Mouse (Mus musculus) intestine, postnatal 0 days (tissue): ENCODE data around the gene Usp47. TPM values are rescaled to one million over a fixed set of nuclear protein-coding genes. Genes with fewer than 3 reads are reported as not detected.

Experiments
- ATAC-seq: fragments of 200-750 bp; cut with Nextera tagmentation; 2 replicates; pipeline ENCODE4 v1.8.0; 2017; ENCODE audit warnings: mild to moderate bottlenecking, moderate TSS enrichment, moderate library complexity
- H3K27ac ChIP-seq: fragments of 300-500 bp; sonication (generic); 2 replicates; pipeline ENCODE4 v1.5.1; 2014; ENCODE audit warnings: mild to moderate bottlenecking, low read depth, low read length, moderate library complexity
- H3K27me3 ChIP-seq: fragments of 300-500 bp; sonication (generic); replicated peaks from 2 replicates; pipeline ENCODE4 v1.6.1; 2014; ENCODE audit warnings: low read length, mixed read lengths; ENCODE audit not compliant: control insufficient read depth, insufficient read depth
- H3K36me3 ChIP-seq: fragments of 300-500 bp; sonication (generic); 2 replicates; pipeline ENCODE4 v1.6.1; 2014; ENCODE audit warnings: mild to moderate bottlenecking, moderate library complexity; ENCODE audit not compliant: control insufficient read depth, insufficient read depth
- H3K4me1 ChIP-seq: fragments of 300-500 bp; sonication (generic); replicated peaks from 2 replicates; pipeline ENCODE4 v1.6.1; 2014; ENCODE audit warnings: antibody characterized with exemption, low read length, mixed read lengths; ENCODE audit not compliant: control insufficient read depth, insufficient read depth
- H3K4me2 ChIP-seq: fragments of 300-500 bp; sonication (generic); replicated peaks from 2 replicates; pipeline ENCODE4 v1.6.1; 2014; ENCODE audit warnings: low read depth, mild to moderate bottlenecking, moderate library complexity
- H3K4me3 ChIP-seq: fragments of 300-500 bp; sonication (generic); 2 replicates; pipeline ENCODE4 v1.5.1; 2014; ENCODE audit warnings: low read depth, low read length
- H3K9ac ChIP-seq: fragments of 300-500 bp; sonication (generic); 2 replicates; pipeline ENCODE4 v1.6.1; 2014; ENCODE audit warnings: mild to moderate bottlenecking, low read depth, low read length
- H3K9me3 ChIP-seq: fragments of 300-500 bp; sonication (generic); 2 replicates; pipeline ENCODE4 v1.6.1; 2016; ENCODE audit warnings: mixed run types; ENCODE audit not compliant: control insufficient read depth
- CTCF ChIP-seq: sonication (generic); IDR thresholded peaks from 2 replicates; pipeline ENCODE4 v1.5.1; 2016; ENCODE audit warnings: low read depth, mild to moderate bottlenecking, control low read depth, antibody characterized with exemption, moderate library complexity
- WGBS: fragments of 180-500 bp; shearing (Covaris S2); extraction: QIAGEN DNeasy Blood & Tissue Kit; methylation state at CpG from one replicate; pipeline ENCODE4 v1.1.7; 2014; 5-methylcytosine and 5-hydroxymethylcytosine counted together
- polyA plus RNA-seq: library from polyadenylated mRNA; unstranded; fragments of >200 nt; fragmentation: Nextera tagmentation; extraction: Ambion mirVana; gene quantifications from 2 replicates; pipeline ENCODE4 v1.2.1, GENCODE M21; 2015

The Usp47 gene
- polyA plus RNA-seq, 1 experiment from 2014 or later, result 26.9 TPM

DNA sequence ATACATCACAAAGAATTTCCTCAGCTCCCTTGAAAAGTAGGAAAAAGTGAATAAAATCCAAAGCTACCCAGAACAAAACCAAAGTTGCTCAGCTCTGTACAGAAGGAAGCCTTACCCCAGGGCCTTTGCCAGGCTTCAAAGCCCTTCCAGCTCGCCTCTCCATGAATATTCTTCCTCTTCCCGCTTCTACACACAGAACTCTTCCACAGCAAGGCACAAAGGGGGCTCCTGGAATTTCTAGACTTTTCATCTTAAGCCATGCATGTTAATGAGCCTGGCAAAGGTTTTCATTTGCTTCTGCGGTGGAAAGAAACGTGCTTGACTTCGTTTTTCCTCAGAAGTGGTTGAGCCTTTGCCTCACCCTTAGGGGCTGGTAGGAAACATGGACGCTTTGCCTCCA lies 108.7 kb downstream of the Usp47 start:
- Histone ChIP-seq H3K27ac (no peak overlapping the region), H3K9ac (no peak overlapping the region), H3K4me1 (no peaks in the 10 kb centered on the region), H3K27me3 (no peaks in the 10 kb centered on the region), H3K4me2 (no peak overlapping the region), H3K4me3 (no peak overlapping the region), H3K9me3 (no peaks in the 10 kb centered on the region), H3K36me3 (no peaks in the 10 kb centered on the region)
- 82% methylated on average over 6 of the region's 6 CpGs for WGBS
- no peak for ATAC-seq
- TF ChIP-seq CTCF, result no peak

DNA sequence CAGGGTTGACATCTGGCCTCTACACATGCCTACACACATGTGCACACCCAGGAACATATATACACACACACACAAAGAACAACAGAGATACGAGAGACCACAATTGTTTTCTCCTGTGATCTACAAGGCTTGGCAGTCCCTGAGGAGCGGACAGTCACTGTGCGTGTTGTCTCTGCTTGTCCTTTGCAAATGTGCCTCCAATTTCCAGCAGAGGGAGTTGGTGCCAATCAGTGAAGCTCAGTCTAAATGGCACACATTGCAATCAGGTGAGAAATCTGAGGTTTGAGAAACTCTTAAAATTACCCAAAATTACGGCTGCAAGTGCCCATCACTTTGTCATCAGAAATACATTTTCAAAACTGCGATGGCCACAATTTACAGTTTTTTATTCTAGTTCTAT lies 110.0 kb downstream of the Usp47 start:
- peak; percentile 46 for TF ChIP-seq CTCF

DNA sequence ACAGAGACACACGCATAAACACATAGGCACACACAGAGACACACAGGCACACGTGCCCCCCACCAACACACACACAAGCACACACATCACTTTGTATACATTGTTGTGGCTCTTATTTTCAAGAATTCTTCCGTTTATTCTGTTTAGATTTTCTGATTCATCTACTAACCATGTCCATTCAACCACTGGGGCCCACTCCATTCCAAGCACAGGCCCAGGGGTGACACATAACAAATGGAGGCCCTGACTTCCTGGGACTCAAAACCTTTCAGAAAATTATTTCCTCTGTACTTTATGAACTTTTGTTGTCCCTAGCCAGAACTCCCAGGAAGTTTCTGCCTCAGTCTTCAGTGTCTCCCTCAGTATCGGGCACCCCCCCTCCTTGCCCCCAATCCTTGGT lies 111.9 kb downstream of the Usp47 start:
- WGBS, result 85% methylated on average over 4 of the region's 4 CpGs
- no peak overlapping the region for H3K27ac ChIP-seq
- ATAC-seq, result no peak
- H3K36me3 ChIP-seq, result no peaks in the 10 kb centered on the region
- no peak overlapping the region for H3K4me2 ChIP-seq
- H3K27me3 ChIP-seq, result no peaks in the 10 kb centered on the region
- no peaks in the 10 kb centered on the region for H3K9me3 ChIP-seq
- TF ChIP-seq CTCF, result no peak
- H3K4me3 ChIP-seq, result no peak overlapping the region
- H3K4me1 ChIP-seq, result 0 out of 2 replicates have a peak, but pooled peaks cover 7% of the 10 kb centered on the region
- H3K9ac ChIP-seq, result no peak overlapping the region

More for the DNA sequence above, 110.0 kb downstream of the Usp47 start:
- Histone ChIP-seq H3K9ac (no peak overlapping the region), H3K4me2 (no peak overlapping the region), H3K4me3 (no peak overlapping the region), H3K4me1 (no peaks in the 10 kb centered on the region), H3K27ac (no peak overlapping the region), H3K36me3 (no peaks in the 10 kb centered on the region), H3K27me3 (no peaks in the 10 kb centered on the region), H3K9me3 (no peaks in the 10 kb centered on the region)
- 90% methylated on average over 5 of the region's 5 CpGs for WGBS
- ATAC-seq, result no peak

DNA sequence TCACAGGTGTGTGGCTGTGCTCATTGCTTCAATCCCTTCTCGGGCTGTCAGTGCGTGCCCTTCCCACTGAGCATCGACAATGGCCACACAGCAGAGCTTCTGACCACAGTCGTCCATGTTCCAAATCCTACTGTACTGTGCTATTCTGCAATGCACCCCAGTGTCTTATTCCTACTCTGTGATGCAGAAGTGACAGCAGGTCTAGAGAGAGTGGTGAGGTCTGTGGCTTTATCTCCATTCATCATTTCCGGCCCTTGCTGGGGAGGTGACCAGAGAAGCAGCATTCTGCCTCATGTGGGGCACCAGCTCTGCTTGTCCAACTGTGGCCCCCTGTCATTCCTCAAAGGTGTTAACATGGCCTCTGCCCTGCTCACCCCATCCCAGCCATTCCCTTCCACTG lies 113.2 kb downstream of the Usp47 start:
- 0 out of 2 replicates have a peak, but pooled peaks cover 7% of the 10 kb centered on the region for H3K4me1 ChIP-seq
- no peak for TF ChIP-seq CTCF
- no peak overlapping the region for H3K4me2 ChIP-seq
- no peak overlapping the region for H3K4me3 ChIP-seq
- H3K36me3 ChIP-seq, result no peaks in the 10 kb centered on the region
- no peaks in the 10 kb centered on the region for H3K9me3 ChIP-seq
- H3K27ac ChIP-seq, result no peak overlapping the region
- no peaks in the 10 kb centered on the region for H3K27me3 ChIP-seq
- no peak for ATAC-seq
- WGBS, result 87% methylated on average over 5 of the region's 5 CpGs
- no peak overlapping the region for H3K9ac ChIP-seq

DNA sequence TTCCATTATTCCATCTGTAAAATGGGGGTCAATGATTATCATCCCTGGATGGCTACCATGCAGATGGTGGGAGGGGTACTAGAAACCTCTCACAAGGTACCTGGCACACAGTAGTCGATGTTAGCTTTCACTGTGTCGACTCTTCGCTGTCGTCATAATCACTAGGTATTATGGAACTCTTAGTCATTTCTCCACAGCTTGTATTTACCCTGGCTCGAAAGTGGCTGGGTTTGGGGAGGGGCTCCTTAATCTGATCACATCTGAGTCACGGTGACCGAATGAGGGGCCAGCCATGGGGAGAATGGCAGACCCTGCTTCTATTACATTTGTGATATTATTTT lies 114.8 kb downstream of the Usp47 start:
- Histone ChIP-seq H3K36me3 (no peaks in the 10 kb centered on the region), H3K4me3 (no peak overlapping the region), H3K4me1 (0 out of 2 replicates have a peak, but pooled peaks cover 7% of the 10 kb centered on the region), H3K27ac (no peak overlapping the region), H3K27me3 (no peaks in the 10 kb centered on the region), H3K9ac (no peak overlapping the region), H3K4me2 (no peak overlapping the region), H3K9me3 (no peaks in the 10 kb centered on the region)
- TF ChIP-seq CTCF, result no peak
- ATAC-seq, result no peak
- 56% methylated on average over 7 of the region's 7 CpGs for WGBS

DNA sequence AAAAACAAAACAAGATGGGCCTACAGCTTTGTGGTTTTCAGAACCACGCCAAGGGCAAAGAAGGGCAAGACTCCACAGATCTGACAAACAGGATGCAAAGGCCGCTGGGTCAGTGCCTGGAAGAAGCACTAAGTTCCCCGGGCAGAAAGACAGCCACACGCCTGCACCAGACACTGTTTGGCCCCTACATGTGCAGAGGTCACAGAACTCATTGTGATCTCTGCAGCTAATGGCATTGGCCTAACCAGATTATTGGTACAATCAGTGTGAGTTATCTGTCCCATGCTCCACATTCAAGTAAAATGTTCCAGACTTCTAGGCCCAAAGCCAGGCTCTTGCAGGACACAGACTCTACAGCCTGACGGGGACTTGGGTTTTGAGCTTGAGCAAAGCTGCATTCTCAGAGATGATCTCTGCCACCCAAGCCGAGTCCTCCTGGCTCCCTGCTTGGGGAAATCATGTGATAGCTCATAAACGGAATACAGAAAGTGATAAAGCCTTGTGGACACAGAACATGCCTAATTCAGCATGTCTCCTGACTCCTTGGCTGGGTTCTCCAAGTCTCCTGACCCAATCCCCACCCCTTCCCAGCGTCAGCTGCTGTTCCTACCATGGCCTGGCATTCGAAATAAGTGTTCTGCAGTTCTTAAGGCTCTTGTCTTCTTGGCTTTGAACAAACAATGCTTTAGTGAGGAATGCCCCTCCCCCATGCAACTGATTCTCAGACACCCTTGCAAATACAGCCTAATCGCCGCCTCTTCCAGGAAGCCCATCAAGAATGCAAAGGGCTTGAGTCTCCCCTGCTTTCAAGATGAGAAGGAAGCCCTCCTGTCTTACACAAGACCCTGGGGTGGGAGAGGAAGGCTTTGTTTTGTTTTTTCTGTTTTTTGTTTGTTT lies 115.5 kb downstream of the Usp47 start:
- ATAC-seq, result 0 out of 2 replicates have a peak, but pooled peaks have one; percentile 22
- no peaks in the 10 kb centered on the region for H3K27me3 ChIP-seq
- no peak for TF ChIP-seq CTCF
- no peak overlapping the region for H3K4me2 ChIP-seq
- no peaks in the 10 kb centered on the region for H3K36me3 ChIP-seq
- H3K9ac ChIP-seq, result no peak overlapping the region
- H3K9me3 ChIP-seq, result no peaks in the 10 kb centered on the region
- no peak overlapping the region for H3K4me3 ChIP-seq
- 51% methylated on average over 11 of the region's 11 CpGs for WGBS
- no peak overlapping the region; the same call in 1 of the 2 replicates for H3K27ac ChIP-seq
- H3K4me1 ChIP-seq, result 0 out of 2 replicates have a peak, but pooled peaks cover 7% of the 10 kb centered on the region
